Mouse (Mus musculus) testis, postnatal 14 days (tissue): ENCODE measurements at regions not wholly inside any gene's neighbourhood (a gene's known extent, or its start where the extent isn't known, plus 50 kb on each side); places are given as distances from the start of the nearest gene placed in this dataset.

Experiments
- DNase-seq: peaks from one replicate; pipeline ENCODE4 v3.0.0; 2021; ENCODE audit warnings: low spot score

- DNase-seq: no peak
Measured at GRCm38 (mm10) chr13:71874986-71875385, 88.5 kb downstream of the Irx1 start.

GRCm38 (mm10) chr13:71868763-71869162 is 94.8 kb downstream of the Irx1 start:
- no peak for DNase-seq

GRCm38 (mm10) chr13:71853426-71854025 is 110.0 kb downstream of the Irx1 start:
- no peak for DNase-seq

GRCm38 (mm10) chr13:71804032-71804958 is 159.2 kb downstream of the Irx1 start:
- DNase-seq: no peak

- no peak for DNase-seq
Measured at GRCm38 (mm10) chr13:71798288-71798687, 165.2 kb downstream of the Irx1 start.

GRCm38 (mm10) chr13:71784740-71785139 is 178.8 kb downstream of the Irx1 start:
- DNase-seq: no peak

- no peak for DNase-seq
Measured at GRCm38 (mm10) chr13:71747003-71747965, 216.2 kb downstream of the Irx1 start.

GRCm38 (mm10) chr13:71746534-71746933 is 217.0 kb downstream of the Irx1 start:
- DNase-seq: no peak

GRCm38 (mm10) chr13:71736821-71737345 is 226.6 kb downstream of the Irx1 start:
- DNase-seq: no peak

GRCm38 (mm10) chr13:71734261-71734660 is 229.3 kb downstream of the Irx1 start:
- no peak for DNase-seq

GRCm38 (mm10) chr13:71733360-71733759 is 230.2 kb downstream of the Irx1 start:
- DNase-seq: no peak

- DNase-seq: no peak
Measured at GRCm38 (mm10) chr13:71732903-71733302, 230.6 kb downstream of the Irx1 start.

- DNase-seq: no peak
Measured at GRCm38 (mm10) chr13:71690069-71690817, 273.3 kb downstream of the Irx1 start.

GRCm38 (mm10) chr13:71689187-71689586 is 274.3 kb downstream of the Irx1 start:
- DNase-seq: no peak

- DNase-seq: no peak
Measured at GRCm38 (mm10) chr13:71676081-71676624, 287.4 kb downstream of the Irx1 start.

- no peak for DNase-seq
Measured at GRCm38 (mm10) chr13:71669956-71670739, 293.4 kb downstream of the Irx1 start.

GRCm38 (mm10) chr13:71668256-71668655 is 295.3 kb downstream of the Irx1 start:
- DNase-seq: no peak

GRCm38 (mm10) chr13:71665221-71665916 is 298.2 kb downstream of the Irx1 start:
- no peak for DNase-seq

GRCm38 (mm10) chr13:71657898-71658297 is 305.6 kb downstream of the Irx1 start:
- no peak for DNase-seq
